Mouse (Mus musculus): Measurements from ENCODE around the gene Gm13889. TPM values are rescaled to one million over a fixed set of nuclear protein-coding genes. Genes with fewer than 3 reads are reported as not detected.

Gm13889 gene
- polyA plus RNA-seq (2015; fragmentation: Nextera tagmentation; extraction: Ambion mirVana) = 14.4 and 16.4 TPM in 2 replicates

DNA sequence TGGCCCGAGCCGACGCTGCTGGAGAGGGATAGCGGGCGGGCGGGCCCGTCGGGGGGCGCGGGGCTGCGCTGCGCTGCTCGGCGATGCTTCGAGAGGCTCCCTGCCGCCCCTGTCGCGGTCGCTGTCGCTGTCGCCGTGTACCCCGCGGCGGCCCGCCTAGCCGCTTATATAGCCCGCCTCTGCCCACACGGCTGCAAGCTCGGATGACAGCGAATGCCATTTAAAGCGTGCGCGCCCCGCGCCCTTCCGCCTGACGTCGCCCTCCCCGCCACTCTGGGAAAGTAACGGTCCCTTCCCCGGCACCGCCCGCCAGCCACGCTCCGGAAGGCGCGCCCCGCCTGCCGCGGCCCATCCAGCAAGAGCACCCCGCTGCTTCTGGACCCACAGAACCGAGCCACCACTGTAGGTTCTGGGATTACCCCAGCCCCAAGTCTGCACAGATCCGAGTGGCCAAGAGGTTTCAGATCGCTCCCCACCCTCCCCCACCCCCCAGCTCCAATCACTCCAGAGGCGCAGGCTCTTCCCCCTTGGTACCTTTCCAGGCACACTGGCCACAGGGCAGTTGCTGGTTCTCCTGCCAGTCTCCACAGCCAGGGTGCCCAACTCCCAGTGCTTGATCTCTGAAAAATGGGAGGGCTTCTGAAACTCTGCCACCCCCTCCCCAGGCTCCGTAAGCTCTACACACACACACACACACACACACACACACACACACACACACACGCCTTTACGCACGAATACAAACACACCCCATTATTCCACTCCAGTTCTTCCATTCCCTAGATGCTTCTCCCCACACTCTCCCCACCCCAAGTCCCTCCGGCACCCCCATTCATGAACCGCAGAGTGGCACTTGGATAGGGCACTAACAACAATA lies at the start of gene Gm13889:
Gene Gm13889 (minus strand): TSS at position 294 of the 877 bp plus-strand sequence.
- H3K9ac ChIP-seq = peak within 1 kb of the TSS; percentile 67
- H3K9me3 ChIP-seq = no peaks in the 10 kb centered on the region
- peak within 1 kb of the TSS; percentile 92 for H3K4me2 ChIP-seq (replicated peaks)
- H3K27me3 ChIP-seq (replicated peaks) = peaks cover 34% of the 10 kb centered on the region
- peaks cover 22% of the 10 kb centered on the region for H3K4me1 ChIP-seq (replicated peaks)
- peak within 1 kb of the TSS; percentile 66 for H3K4me3 ChIP-seq (replicated peaks)
- ATAC-seq = peak; percentile 70
- H3K36me3 ChIP-seq = no peaks in the 10 kb centered on the region
- H3K27ac ChIP-seq = peak within 1 kb of the TSS; percentile 76
- 6% methylated on average over 51 of the region's 62 CpGs for WGBS

DNA sequence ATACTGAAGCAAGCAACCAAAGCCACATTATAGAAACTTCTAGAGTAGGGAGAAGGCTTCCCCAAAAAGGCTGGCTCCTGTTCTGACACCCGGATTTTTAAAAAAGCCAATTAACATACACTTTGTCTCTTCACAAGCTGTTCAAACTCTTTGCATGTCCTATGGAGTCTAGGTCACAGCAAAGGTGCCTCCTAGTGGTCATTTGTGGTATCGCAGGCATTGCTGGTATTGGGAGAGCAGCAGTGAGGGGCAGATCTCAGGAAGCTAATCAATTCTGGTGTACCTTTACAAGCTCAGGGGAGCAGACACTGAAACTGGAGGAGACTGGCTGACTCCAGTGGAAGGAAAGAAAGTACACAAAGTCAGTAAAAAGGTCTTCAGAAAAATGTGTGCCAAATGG lies 45.3 kb upstream of the Gm13889 start:
- 6% methylated on average over 2 of the region's 2 CpGs for WGBS
- no peaks in the 10 kb centered on the region for H3K4me1 ChIP-seq (replicated peaks)
- H3K27ac ChIP-seq = no peak overlapping the region
- no peaks in the 10 kb centered on the region for H3K9me3 ChIP-seq
- H3K27me3 ChIP-seq (replicated peaks) = no peaks in the 10 kb centered on the region
- ATAC-seq = peak; percentile 75
- no peak overlapping the region for H3K4me2 ChIP-seq (replicated peaks)
- H3K9ac ChIP-seq = no peak overlapping the region
- H3K36me3 ChIP-seq = peaks cover 40% of the 10 kb centered on the region
- no peak overlapping the region for H3K4me3 ChIP-seq (replicated peaks)

DNA sequence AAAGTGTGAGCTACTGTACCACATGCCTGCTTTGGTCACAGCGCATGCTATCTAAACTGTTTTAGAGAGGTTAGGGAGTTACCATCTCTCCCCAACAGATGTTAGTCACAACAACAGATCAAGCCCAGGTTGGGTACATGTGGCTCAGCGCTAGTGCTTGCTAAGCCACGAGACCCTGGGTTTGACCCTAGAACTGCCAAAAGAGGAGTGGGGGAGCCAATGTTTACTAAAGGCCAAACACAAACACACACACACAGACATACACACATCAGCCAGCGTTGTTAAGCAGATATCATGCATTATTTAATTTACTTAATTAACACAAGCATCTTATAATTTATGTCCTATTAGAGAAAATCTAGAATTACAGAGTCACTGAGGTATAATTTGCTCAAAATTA lies 44.9 kb upstream of the Gm13889 start:
- Histone ChIP-seq H3K4me1 (replicated peaks) (no peaks in the 10 kb centered on the region), H3K36me3 (peaks cover 40% of the 10 kb centered on the region), H3K27ac (no peak overlapping the region), H3K27me3 (replicated peaks) (no peaks in the 10 kb centered on the region), H3K9me3 (no peaks in the 10 kb centered on the region), H3K4me3 (replicated peaks) (no peak overlapping the region), H3K4me2 (replicated peaks) (no peak overlapping the region), H3K9ac (no peak overlapping the region)
- no peak for ATAC-seq
- 75% methylated on average over 4 of the region's 4 CpGs for WGBS

DNA sequence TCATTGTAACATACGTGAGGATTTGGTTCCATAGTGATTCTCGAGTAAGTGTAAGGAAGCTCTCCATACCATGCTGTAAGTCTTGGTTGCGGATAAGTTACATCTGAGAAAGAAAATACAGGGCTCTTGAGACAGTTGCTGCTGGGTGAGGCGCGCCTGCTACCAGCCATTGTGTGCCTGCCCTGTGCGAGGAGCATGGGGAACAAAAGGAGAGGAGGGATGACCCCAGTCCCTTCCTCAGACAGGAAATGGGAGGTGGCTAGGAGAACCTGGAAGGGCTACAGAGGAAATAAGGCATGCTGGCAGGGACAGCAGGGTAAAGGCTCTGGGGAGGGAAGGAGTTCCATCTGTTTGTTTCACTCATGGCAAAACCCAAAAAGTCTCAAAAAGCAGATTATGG lies 44.4 kb upstream of the Gm13889 start:
- Histone ChIP-seq H3K4me3 (replicated peaks) (no peak overlapping the region), H3K36me3 (peaks cover 36% of the 10 kb centered on the region), H3K4me1 (replicated peaks) (no peaks in the 10 kb centered on the region), H3K4me2 (replicated peaks) (no peak overlapping the region), H3K27ac (no peak overlapping the region), H3K9ac (no peak overlapping the region), H3K27me3 (replicated peaks) (no peaks in the 10 kb centered on the region), H3K9me3 (no peaks in the 10 kb centered on the region)
- 84% methylated on average over 6 of the region's 6 CpGs for WGBS
- ATAC-seq = no peak

DNA sequence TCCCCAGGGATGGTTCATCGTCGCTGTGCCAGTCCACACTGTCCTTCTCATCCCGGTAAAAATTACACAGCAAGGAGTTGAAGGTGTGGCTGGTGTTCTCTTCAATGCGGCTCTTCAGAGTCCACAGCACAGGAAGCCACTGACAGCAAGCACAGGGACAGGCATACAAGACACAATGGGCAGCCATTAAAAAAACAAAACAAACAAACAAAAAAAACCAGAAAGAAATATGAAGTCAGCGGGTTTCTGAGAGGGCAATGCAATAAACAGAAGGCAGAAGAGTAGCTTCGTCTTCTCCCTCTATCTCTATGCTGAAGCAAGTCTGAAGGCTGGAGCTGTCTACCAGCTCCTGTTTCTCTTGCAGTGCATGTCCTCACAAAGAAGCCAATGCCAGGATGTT lies 39.3 kb upstream of the Gm13889 start, which contains the start of gene Gm27027:
Gene Gm27027 (minus strand): TSS at position 101 of the 400 bp plus-strand sequence.
- H3K36me3 ChIP-seq = peaks cover 19% of the 10 kb centered on the region
- ATAC-seq = no peak

DNA sequence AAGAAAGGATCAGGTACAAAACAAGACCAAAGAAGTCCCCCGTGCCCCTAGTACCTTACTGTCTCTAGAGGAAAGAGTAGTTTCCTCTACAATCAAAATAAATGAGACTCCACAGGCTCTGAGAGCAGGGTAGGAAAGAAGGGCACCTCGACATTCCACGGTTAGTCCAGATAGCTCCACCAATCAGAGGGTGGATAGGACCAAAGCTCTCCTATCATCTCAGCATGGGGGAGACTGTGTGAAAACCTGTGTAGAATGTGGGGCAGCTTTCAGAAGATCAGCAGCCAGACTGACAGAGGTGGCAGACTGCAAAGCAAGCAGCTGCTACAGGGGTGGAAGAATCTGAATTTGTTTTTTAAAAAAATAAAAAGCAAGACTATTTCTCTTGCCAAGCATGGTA lies 35.8 kb upstream of the Gm13889 start:
- Histone ChIP-seq H3K27me3 (replicated peaks) (no peaks in the 10 kb centered on the region), H3K4me1 (replicated peaks) (no peaks in the 10 kb centered on the region), H3K4me3 (replicated peaks) (no peak overlapping the region), H3K4me2 (replicated peaks) (no peak overlapping the region), H3K9ac (no peak overlapping the region), H3K9me3 (no peaks in the 10 kb centered on the region), H3K27ac (no peak overlapping the region), H3K36me3 (peaks cover 17% of the 10 kb centered on the region)
- 61% methylated on average over 3 of the region's 3 CpGs for WGBS
- no peak for ATAC-seq

More for the DNA sequence above, 39.3 kb upstream of the Gm13889 start, which contains the start of gene Gm27027:
- Histone ChIP-seq H3K27me3 (replicated peaks) (no peaks in the 10 kb centered on the region), H3K4me1 (replicated peaks) (no peaks in the 10 kb centered on the region), H3K4me3 (replicated peaks) (no peak within 1 kb of the TSS), H3K9ac (no peak within 1 kb of the TSS), H3K4me2 (replicated peaks) (no peak within 1 kb of the TSS), H3K9me3 (no peaks in the 10 kb centered on the region), H3K27ac (no peak within 1 kb of the TSS)
- WGBS = 88% methylated on average over 6 of the region's 6 CpGs

DNA sequence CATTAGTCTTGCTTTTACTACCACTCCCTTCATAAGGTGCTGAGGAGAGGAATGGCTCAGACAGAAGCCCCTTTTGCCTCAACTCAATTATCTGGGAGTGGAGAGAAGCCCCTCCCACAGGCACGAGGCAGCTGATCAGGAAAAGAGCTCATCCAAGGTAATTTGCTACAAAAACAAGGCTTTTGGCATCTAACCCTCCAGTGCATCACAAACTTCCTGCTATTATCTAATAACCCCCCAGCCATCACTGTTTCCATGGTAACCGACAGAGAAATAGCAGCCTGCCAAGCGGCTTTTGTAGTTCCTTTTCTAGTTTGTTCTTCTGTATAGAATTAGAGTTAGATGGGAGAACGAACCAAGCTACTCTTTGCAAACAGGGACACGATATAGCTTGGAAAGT lies 35.3 kb upstream of the Gm13889 start:
- Histone ChIP-seq H3K4me2 (replicated peaks) (no peak overlapping the region), H3K9ac (no peak overlapping the region), H3K4me1 (replicated peaks) (no peaks in the 10 kb centered on the region), H3K9me3 (no peaks in the 10 kb centered on the region), H3K4me3 (replicated peaks) (no peak overlapping the region), H3K36me3 (peaks cover 18% of the 10 kb centered on the region), H3K27me3 (replicated peaks) (no peaks in the 10 kb centered on the region), H3K27ac (no peak overlapping the region)
- WGBS = 66% methylated on average over 5 of the region's 5 CpGs
- ATAC-seq = no peak

DNA sequence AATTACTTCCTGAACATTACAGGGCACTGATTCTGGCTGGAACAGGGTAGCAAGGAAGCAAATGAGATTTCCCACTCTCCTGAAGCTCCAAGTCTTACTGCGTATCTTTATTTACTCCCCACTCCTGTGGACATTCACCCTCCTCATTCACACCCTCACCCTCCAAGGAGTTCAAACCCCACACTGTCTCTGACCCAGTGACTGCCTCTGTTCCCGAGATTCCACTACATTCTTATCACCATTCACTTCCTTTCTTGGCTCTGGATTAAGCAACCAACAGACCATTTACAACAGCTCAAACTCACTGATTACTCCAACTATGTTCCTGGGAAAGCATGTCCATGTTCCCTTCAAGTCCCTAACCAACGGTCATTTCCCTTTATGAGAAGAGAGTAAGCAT lies 34.3 kb upstream of the Gm13889 start:
- H3K36me3 ChIP-seq = peaks cover 17% of the 10 kb centered on the region
- WGBS = 81% methylated on average over 3 of the region's 3 CpGs

DNA sequence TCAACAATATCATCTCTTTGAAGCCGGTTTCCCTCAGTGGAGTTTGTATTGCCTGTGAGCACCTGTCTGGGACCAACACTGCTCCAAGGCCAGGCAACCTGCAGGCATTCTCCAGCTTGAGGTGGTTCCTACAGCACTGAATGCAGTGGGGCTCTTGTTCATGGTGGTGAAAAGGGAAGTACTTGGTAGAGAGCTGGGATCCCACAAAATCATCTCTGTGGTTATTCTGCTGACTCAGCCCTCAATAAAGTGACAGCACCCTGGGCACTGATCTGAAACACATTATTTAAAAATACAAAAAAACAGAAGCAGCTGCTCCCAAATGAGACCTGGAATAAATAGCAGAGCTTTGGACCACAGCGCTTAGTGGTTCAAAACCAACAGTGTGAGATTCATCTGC lies 31.4 kb upstream of the Gm13889 start:
- Histone ChIP-seq H3K4me3 (replicated peaks) (no peak overlapping the region), H3K4me1 (replicated peaks) (0 out of 2 replicates have a peak, but pooled peaks cover 4% of the 10 kb centered on the region), H3K9me3 (no peaks in the 10 kb centered on the region), H3K9ac (no peak overlapping the region), H3K27ac (no peak overlapping the region), H3K27me3 (replicated peaks) (no peaks in the 10 kb centered on the region), H3K36me3 (peaks cover 15% of the 10 kb centered on the region), H3K4me2 (replicated peaks) (no peak overlapping the region)
- 90% methylated on average over 2 of the region's 2 CpGs for WGBS
- no peak for ATAC-seq

More for the DNA sequence above, 34.3 kb upstream of the Gm13889 start:
- no peak overlapping the region for H3K4me2 ChIP-seq (replicated peaks)
- no peak overlapping the region for H3K9ac ChIP-seq
- no peak for ATAC-seq
- no peak overlapping the region for H3K27ac ChIP-seq
- H3K4me3 ChIP-seq (replicated peaks) = no peak overlapping the region
- no peaks in the 10 kb centered on the region for H3K9me3 ChIP-seq
- H3K27me3 ChIP-seq (replicated peaks) = no peaks in the 10 kb centered on the region
- H3K4me1 ChIP-seq (replicated peaks) = no peaks in the 10 kb centered on the region

DNA sequence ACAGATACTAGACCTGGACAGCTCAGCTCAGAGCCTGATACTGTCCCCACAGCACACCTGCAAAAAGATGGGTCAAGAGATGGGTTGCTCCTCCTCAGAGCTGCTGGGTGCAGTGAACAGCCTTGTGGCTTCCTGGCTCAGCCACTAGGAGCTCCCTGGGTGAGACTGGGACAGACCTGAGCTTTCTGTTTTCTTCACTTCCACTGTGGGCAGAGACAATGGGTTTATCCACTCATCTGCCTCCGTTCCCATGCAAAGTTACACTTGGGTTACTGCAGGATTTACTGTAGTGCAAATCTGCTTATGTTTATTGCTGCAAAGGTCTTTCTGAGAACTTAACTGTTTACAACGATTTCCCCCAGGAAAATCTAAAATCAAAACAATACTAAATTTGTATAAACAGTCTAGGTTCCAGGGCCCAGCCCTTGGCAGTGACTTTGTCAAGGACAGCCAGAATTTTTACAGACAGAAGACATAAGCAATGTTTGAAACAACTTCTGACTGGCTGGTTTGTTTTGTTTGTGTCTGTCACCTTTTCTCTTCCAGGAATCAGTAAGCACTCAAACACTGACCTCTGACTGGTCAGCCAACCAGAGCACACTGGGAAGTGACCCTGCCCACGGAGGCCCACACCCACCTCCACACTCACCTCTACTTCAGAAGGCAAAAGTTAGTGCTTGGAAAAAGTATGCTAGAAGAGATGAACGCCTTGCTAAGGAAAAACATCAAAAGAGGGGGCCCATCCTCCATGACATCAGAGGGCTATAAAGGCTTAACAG lies 25.6 kb upstream of the Gm13889 start:
- Histone ChIP-seq H3K9me3 (no peaks in the 10 kb centered on the region), H3K4me1 (replicated peaks) (peaks cover 23% of the 10 kb centered on the region), H3K4me2 (replicated peaks) (no peak overlapping the region), H3K9ac (no peak overlapping the region), H3K4me3 (replicated peaks) (no peak overlapping the region), H3K27ac (peak overlapping the region; percentile 34; the same call in 1 of the 2 replicates), H3K36me3 (peaks cover 5% of the 10 kb centered on the region), H3K27me3 (replicated peaks) (no peaks in the 10 kb centered on the region)
- ATAC-seq = no peak
- 53% methylated on average over 4 of the region's 4 CpGs for WGBS

DNA sequence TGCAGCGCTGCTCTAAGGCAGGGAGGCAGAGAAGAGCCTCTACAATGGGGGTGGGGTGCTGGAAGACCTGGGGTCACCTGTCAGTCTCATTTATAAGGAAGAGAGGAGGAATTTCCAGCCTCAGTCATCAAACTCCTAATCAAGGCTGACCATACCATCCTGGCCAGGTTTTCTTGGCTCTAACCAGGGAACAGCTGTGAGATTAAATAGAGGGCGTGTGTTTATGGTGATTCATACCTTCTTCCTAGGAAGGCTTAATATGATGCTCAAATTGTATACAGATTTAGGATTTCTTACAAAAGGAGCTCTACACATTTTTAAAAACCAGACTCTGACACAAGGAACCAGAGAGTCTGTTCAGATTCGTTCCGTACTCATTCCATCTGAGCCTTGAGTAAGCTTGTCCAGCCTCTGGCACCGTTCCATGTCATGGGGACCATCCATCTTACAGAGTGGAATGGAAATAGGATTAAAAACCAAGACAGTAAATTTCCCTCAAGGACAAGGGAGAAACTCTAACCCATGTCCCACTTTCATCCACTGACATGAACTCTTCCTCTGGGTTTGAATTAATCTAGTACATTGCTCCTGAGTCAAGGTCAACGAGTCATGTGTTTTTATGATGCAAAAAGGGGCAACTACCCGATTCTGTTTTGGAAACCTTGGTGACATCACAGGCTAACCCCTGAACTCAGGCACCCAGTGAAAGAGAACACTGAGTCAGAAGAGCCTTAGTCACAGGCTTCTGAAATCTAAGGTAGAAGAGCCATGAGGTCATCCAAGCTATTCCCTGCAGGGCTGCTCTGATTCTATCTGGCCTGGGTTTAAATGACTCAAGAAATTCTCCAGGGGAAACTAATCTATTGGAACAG lies 22.5 kb upstream of the Gm13889 start:
- no peak overlapping the region for H3K4me2 ChIP-seq (replicated peaks)
- no peak overlapping the region for H3K9ac ChIP-seq
- H3K4me1 ChIP-seq (replicated peaks) = peaks cover 36% of the 10 kb centered on the region
- no peaks in the 10 kb centered on the region for H3K36me3 ChIP-seq
- peak overlapping the region; percentile 32; the same call in 1 of the 2 replicates for H3K27ac ChIP-seq
- no peaks in the 10 kb centered on the region for H3K9me3 ChIP-seq
- WGBS = 55% methylated on average over 7 of the region's 7 CpGs
- ATAC-seq = no peak
- H3K4me3 ChIP-seq (replicated peaks) = no peak overlapping the region
- H3K27me3 ChIP-seq (replicated peaks) = no peaks in the 10 kb centered on the region
